Mouse (Mus musculus) kidney, adult 9 months (tissue): Measurements from ENCODE around the gene Mlph.

ENCODE experiments used
- DNase-seq: peaks from one replicate; pipeline ENCODE4 v3.0.0; 2022

Gene Mlph

GRCm38 (mm10) chr1:90914948-90915569 lies at the start of gene Mlph:
Gene Mlph, plus strand, starts transcription at chr1:90915085.
- DNase-seq = peak; percentile 70

GRCm38 (mm10) chr1:90866734-90867133 lies 48.2 kb upstream of the Mlph start:
- DNase-seq = no peak

DNA sequence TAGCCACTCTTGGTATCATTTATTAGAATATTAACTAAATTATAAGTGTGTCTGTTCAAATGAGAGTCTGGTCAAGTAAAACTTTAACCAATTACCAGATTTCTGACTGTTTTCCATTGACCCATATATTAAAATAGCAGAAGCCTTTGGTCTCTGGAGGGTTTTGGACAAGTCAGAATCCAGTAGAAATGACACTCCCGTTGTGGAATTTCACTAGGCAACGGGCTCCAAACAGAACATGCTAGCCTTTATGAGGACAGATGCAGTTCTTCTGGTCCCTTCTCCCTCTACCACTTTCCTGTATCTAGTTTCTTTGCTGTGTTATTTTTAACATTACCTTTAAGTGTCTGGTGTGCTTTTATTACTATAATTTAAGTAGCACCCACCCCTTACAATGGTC lies 44.3 kb upstream of the Mlph start:
- DNase-seq = no peak

DNA sequence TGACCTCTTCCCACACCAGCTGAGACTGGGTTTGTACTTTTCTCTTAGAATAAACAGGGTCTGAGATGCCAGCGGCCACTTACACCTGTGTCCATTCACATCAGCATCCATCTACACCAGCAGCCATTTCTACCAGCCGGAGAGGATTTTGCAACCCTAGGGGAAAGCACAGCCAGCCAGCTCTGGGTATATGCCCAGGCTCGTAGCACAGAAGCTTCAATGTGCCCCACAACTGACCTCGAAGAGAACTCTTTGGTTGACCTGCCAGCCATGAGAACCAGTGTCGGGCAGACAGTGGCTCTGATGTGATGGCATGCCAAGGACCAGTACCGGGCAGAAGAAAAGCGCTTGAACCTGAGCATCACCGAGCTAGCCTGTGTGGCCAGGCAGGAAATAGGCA lies 39.5 kb upstream of the Mlph start:
- no peak for DNase-seq

DNA sequence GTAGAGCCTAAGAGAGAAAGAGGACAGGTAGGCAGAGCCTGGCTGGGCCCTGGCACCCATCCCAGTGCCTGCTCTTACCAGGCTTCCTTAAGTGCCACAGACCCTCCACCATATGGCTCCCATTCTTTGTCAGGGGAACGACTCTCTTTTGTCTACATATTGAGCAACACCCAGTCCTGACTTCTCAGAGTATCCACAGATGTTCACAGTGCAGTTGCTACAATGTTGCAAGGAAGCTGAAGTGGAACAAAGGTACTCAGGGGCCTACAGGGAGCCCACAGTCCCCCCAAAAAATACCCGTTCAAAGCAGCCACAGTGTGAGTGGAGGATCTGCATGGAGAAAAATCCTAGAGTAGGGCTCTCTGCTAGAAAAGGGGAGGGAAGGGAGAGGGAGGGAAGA lies 38.9 kb upstream of the Mlph start:
- no peak for DNase-seq

DNA sequence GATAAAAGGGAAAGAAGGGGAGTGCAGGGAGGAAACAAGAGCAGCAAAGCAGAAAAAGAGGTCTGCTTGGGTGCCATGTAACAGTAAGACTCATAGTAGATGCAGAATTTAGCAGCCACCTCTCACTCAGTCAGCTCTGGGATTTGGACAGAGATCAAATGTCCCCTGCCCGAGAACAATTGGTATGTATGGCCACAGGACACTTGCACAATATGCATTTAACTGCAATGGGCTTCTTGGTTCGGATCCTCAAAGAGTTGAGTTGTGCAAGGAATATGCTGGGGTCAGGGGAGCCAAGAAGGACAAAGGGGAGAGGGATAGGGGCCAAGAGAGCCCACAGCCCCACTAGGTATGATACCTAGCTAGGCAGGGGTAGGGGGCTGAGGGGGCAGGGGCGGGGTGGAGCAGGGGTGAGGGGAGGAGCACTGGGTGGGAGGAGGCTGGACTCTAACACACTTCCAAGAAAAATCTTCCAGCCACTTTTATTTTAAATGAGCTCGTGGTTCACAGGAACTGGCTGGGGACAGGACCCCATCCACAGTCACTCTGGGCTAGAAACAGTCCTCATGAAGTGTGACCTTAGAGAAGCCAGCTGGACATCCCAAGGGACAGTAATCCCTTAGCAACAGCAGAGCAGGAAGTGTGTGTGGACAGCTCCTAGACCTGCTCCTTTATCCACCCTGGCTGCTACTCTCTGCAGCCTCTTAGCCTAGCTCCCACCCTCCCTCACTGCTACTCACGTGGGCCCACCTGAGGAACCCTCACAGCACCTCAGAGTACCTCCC lies 38.2 kb upstream of the Mlph start:
- DNase-seq = peak; percentile 12

- DNase-seq = no peak
These were observed 29.0 kb upstream of the Mlph start for GRCm38 (mm10) chr1:90885771-90886460.

- DNase-seq = no peak
These were observed 20.4 kb upstream of the Mlph start for GRCm38 (mm10) chr1:90894521-90894920.

GRCm38 (mm10) chr1:90895004-90895403 lies 19.9 kb upstream of the Mlph start:
- DNase-seq = no peak

- no peak for DNase-seq
These were observed 18.6 kb upstream of the Mlph start for GRCm38 (mm10) chr1:90896281-90896680.

DNA sequence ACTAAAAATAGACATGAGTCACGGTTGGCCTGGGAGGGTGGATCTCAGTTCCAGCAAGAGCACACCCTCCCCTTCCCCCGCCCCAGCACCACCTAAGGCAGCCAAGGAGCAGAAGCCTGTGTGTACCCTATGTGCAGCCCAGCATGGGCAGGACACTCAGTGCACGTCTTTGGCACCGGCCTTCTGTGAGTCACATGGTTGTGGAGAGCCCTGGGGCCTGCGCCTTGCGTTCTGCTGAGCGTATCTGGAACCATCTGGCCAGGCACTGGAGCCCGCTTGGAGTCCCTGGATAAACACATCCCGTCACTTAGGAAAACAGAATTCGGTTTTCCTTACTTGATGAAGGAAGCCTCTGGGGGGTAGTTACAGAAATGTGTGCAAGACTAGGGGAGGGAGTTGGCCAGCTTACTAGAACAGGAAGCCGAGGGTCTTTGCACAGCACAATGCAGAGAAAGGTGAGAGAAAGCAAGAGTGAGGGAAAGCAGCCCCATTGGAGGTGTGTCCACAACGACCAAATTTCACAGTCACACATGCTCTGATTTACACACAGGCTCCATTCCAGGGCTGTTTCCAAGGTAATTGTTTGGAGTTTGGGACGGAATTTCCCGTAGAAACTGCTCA lies 18.0 kb upstream of the Mlph start:
- DNase-seq = peak; percentile 46

- DNase-seq = no peak
These were observed 16.9 kb upstream of the Mlph start for GRCm38 (mm10) chr1:90898012-90898411.

DNA sequence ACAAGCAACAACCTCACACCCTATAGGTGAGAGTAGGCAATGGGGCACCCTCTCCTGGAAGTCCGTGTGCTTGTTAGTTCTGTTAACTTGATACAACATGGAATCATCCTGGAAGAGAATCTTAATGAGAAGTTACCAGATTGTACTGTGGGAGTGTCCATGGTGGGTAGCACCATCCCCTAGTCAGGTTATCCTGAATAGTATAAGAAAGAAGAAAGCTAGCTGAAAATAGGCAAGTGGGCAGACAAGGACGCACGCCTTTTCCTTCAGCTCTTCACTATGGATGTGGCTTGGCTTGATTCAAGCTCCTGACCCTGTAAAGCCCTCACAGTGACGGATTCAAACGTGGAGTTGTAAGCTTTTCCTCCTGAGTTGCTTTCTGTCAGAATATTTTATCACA lies 15.1 kb upstream of the Mlph start:
- no peak for DNase-seq

GRCm38 (mm10) chr1:90900406-90900805 lies 14.5 kb upstream of the Mlph start:
- DNase-seq = peak; percentile 39

GRCm38 (mm10) chr1:90901246-90901645 lies 13.6 kb upstream of the Mlph start:
- DNase-seq = no peak

DNA sequence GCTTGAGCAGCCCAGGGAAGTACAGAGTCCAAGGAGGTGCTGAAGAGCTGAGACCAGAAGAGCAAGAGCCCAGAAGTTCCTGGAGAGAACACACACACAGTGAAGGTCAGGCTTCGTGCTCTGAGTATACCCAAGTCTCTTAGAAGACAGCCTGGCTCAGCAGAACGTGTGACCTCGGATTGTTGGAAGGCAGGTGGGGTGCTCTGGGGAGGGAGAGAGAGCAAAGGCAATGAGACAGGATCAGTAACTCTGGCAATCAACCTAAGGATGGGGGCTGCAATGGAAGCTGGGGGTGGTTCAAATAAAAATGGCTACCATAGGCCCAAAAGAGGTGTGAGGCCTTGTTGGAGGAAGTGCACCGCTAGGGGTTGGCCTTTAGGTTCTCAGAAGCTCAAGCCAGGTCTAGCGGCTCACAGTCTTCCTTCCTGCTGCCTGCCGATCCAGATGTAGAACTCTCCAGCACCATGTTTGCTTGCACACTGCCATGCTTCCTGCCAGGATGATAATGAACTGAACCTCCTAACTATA lies 13.1 kb upstream of the Mlph start:
- no peak for DNase-seq

GRCm38 (mm10) chr1:90902751-90903150 lies 12.1 kb upstream of the Mlph start:
- no peak for DNase-seq

DNA sequence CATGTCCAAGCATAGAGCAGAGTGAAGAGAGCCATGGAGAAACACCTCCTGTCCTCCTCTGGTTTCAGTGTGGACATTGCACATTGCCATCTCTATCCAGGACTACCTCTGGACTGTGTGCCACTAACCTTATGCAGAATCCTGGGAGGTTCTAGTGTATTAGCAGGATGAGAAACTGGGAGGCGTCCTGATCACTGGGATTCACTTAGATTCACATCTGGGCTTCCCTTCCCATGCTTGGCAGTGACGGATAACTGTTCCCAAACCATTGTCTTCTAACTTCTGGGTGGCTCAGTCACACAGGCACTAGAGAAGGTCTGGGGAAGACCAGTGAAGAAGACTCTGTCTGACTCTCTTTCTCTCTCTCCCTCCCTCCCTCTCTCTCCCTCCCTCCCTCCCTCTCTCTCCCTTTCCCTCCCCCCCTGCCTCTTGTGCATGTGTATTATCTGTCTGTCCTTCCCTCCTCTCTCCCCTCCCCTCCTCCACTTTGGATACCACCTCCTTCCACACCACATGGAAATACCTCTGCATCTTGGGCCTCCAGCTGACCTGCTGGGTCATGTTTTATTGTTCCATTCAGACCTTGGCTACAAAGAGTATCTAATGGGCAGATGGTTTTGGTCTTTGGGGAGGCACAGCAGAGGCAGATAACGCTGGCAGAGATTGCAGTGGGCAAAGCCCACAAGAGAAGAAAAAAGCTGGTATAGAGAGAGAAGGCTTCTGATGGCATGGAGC lies 11.5 kb upstream of the Mlph start:
- DNase-seq = no peak

GRCm38 (mm10) chr1:90903971-90904458 lies 10.9 kb upstream of the Mlph start:
- DNase-seq = no peak

- no peak for DNase-seq
These were observed 10.0 kb upstream of the Mlph start for GRCm38 (mm10) chr1:90904729-90905404.

DNA sequence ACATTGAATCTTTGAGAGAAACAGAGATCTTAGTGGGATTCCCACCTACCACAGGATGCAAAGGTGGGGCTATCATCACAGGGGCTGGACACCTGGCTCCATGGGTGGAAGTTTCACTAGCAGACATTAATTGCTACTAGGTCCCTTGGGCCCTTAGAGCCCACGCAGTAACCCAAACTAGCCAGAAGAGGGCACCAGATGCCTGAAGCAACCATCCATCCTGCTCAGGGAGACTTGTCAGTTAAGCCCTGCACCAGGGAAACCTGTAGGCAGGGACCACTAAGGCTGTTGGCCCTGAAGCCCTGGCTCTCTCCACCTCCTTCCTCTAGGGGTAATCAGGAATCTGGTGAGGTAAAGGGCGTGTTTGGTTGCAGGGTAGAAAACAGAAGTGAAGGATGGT lies 8.5 kb upstream of the Mlph start:
- DNase-seq = peak; percentile 73

DNA sequence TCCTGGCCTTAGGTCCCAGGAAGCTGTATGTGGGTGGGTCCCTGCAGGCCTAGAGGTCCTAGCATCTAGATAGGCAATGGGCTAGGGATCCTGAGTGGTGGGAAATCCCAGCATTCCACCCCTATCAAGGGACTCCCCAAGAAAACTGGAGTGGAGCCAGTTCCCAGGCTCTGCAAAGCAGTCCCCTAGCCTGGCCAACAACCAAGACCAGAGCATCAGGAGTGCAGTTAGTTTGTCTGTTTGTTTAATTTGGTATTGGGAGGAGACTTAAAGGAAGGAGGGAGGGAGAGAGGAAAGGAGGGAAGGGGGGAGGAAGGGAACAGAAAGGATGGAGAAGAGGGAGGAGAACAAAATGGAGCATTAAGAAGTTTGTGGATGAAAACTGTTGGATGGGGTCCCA lies 5.7 kb upstream of the Mlph start:
- no peak for DNase-seq
